Mouse (Mus musculus) stomach, postnatal 0 days (tissue): ENCODE measurements around the gene E2f4.

Experiments
- CTCF ChIP-seq: IDR thresholded peaks from 2 replicates; pipeline ENCODE4 v1.5.1; 2016; ENCODE audit warnings: antibody characterized with exemption, low read depth, mild to moderate bottlenecking, moderate library complexity
- EP300 ChIP-seq: optimal IDR thresholded peaks from 2 replicates; pipeline ENCODE3; 2016; ENCODE audit warnings: antibody characterized with exemption

- no peak for TF ChIP-seq CTCF
- TF ChIP-seq EP300: no peak
Observed at GRCm38 (mm10) chr8:105253766-105254151, 43.7 kb upstream of the E2f4 start.
